Mouse (Mus musculus) ES-E14 (cell line): ENCODE measurements around the gene Sh3bgrl.

ENCODE experiments used
- CHD2 ChIP-seq: IDR thresholded peaks from 2 replicates; pipeline ENCODE4 v1.6.1; 2014; ENCODE audit warnings: mild to moderate bottlenecking, low read depth, low read length, inconsistent platforms
- HCFC1 ChIP-seq: IDR thresholded peaks from 2 replicates; pipeline ENCODE4 v1.6.1; 2012; ENCODE audit warnings: low read length, inconsistent platforms, borderline replicate concordance; ENCODE audit not compliant: insufficient read depth
- ZNF384 ChIP-seq: IDR thresholded peaks from 2 replicates; pipeline ENCODE4 v1.6.1; 2012; ENCODE audit warnings: low read depth, low read length, inconsistent platforms

GRCm38 (mm10) chrX:109175470-109175869 lies 80.3 kb downstream of the Sh3bgrl start:
- TF ChIP-seq HCFC1: no peak
- no peak for TF ChIP-seq ZNF384
- TF ChIP-seq CHD2: no peak
